Mouse (Mus musculus) embryo, embryonic 11 days (tissue): ENCODE results near the gene Mllt3.

ENCODE experiments used
- DNase-seq: peaks from one replicate; pipeline ENCODE4 v3.0.0-alpha.2; 2015

Gene Mllt3

DNA sequence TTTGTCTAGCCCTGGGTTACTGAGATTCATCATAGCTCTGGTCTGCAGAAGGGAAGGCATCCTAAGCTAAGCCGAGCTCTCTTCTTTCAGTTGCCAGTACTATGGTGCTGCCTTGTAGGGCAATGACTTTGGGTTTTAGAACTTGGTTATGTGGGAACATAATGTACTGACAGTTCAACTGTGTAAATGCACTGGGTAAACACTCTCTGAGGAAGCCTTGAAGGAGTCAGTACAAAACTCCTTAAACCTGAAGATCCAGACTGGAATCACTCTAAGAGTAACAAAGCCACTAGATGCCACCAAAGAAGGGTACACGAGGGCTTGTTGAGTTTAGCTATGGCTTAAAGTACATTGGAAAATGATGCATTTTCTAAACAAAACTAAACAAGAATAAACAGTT lies 272.1 kb downstream of the Mllt3 start:
- no peak for DNase-seq

DNA sequence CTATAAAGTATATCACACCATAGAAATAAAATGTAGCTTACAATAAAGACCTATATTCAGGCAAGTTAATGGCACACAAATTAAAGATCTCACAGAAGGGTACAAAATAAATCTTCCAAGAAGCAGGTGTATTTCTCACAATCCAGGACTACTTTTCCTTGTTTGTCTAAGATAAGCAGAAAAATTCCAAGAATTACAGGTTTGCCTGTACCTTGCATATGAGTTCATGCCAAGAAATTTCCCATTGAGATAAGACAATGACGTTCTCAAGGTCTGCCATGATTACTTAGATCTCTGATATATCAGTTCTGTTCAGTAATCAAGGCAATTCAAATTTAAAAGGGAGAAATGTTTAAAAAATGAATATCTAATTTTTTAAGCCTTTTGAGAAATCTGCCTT lies 272.9 kb downstream of the Mllt3 start:
- DNase-seq: no peak

- DNase-seq: no peak
Observed at GRCm38 (mm10) chr4:87759625-87760024, 273.5 kb downstream of the Mllt3 start.

GRCm38 (mm10) chr4:87759110-87759509 lies 274.1 kb downstream of the Mllt3 start:
- DNase-seq: no peak

DNA sequence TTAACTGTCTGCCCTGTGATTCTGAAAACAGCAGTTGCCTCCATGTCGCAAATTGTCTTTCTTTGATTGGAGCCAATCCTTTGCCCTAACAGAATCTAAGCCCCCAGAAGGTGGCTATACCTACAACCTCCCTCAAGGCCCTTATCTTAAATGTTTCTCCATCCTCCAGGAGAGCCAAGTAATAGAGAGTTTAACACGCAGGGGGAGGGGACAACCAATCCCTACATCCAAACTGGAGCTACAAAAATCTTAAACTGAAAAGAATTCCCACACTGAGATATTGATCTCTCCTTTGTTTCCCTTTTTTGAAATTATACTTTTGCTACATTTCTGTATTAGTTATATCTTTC lies 281.7 kb downstream of the Mllt3 start:
- no peak for DNase-seq

- no peak for DNase-seq
Observed at GRCm38 (mm10) chr4:87750856-87751514, 282.2 kb downstream of the Mllt3 start.

- DNase-seq: no peak
Observed at GRCm38 (mm10) chr4:87749532-87750234, 283.5 kb downstream of the Mllt3 start.

DNA sequence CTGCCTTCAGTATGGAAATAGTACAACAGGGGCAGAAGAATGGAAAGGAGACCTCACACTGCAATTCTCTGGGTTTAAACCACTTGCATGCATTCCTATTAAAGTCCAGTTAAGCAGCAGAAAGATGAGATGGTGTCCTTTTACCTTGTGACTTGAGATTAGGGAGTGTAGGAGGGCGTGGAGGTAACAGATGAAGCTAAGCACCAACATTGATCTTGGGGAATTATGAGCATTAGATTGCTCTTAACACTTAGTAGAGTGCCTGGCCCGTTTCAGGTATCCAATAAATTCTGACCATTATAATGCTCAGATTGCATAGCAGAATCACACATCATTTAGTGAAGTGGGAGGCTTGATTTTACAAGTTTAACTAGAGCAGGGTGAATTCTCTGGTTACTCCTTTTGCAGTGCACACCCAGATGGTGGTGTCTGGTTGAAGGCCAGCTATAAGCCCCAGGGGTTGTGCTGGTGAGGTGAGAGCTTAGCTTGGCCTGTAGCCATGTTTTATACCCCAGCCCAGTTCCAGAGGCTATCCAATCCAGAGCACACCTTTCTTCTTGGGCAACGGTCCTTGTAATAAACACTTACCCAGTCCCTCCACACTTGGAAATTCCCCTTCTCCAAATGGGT lies 288.0 kb downstream of the Mllt3 start:
- no peak for DNase-seq

- DNase-seq: peak; percentile 32
Observed at GRCm38 (mm10) chr4:87739524-87740128, 293.5 kb downstream of the Mllt3 start.

GRCm38 (mm10) chr4:87739104-87739503 lies 294.1 kb downstream of the Mllt3 start:
- no peak for DNase-seq

DNA sequence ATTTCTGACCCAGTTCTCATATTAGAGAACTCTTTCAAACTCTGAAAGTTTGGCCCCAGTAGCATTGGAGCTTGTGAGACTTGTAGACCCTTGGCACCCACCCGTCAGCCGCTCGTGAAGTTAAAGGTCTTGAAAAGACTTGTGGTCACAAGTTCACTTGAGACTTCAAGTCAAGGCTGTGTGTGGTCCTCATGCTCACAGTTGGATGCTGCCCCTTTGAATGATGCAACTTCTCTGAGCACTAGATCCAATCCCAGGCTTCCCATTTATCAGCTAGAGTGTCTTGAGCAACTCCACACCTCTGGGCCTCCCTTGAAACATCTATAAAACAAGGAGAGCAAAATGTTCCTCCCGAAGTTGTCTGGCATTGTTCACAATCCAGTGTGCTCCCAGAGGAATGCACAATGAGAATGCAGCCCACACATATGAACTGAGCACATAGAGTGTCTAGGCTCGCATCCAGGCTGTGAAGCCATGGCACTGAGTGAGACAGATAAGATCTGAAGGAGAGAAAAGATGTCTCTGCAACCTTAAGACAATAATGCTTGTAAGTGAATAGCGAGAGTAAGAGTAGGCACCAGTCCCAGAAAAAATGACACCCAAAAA lies 295.9 kb downstream of the Mllt3 start:
- DNase-seq: no peak

DNA sequence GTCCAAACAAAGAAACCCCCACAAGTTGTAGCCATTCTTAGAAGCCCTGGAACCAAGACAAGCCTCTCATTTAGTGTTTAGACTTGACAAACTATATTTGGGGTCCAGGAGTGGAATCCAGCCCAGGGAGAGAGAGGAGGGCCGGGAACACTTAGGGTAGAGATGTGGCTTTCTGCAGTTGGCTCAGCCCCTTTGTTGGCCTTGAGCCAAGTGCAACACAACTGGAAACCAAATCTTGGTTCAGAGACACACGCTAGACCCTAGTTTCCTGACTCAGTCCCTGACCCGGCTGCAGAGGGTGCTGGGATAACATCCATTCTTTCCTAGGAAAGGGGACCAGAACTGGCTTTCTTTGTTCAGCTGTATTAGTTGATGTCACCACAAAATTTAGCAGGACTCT lies 296.4 kb downstream of the Mllt3 start:
- DNase-seq: no peak

DNA sequence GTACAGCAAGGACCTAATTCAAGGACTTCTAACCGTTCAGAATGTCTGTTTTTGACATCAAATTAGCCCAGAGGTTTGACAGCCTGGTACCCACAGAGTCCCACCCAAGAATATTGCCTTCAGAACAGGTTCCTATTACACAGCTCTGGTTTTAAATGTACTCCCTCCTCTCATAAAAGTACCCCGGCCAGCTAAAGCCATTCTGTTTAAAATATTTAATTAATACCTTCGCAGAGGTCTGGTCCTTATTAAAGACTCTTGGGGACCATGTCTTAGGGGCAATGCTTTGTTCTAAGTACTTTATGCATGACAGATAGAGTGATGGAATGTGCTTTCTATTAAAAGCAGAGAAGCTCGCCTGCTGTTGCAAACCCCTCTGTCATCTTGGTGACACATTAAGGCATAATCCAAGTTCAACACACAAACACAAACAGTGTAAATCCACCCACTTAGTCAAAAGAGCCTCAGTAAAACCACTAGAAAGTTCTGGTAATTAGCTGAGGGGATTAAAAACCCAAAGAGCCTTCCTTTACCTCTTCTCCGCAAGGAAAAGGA lies 302.0 kb downstream of the Mllt3 start:
- peak; percentile 33 for DNase-seq

DNA sequence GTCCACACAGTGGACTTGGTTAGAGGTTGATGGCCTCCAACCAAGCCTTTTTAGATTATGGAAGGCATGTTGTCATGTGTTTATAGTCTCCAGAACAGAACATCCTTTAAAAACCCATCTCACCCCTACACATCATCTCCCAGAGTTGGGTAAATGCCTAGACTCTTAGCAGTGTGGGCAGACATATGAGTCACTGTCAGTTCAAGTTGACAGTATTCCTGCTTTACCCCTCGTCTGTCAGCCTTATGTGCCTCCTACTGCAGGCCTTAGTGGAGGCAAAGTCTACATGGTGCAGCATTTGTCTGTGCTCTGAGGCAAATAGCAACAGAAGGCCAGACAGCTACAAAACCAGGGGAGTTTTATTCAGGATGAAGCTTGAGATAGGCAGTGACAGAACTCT lies 304.6 kb downstream of the Mllt3 start:
- no peak for DNase-seq

DNA sequence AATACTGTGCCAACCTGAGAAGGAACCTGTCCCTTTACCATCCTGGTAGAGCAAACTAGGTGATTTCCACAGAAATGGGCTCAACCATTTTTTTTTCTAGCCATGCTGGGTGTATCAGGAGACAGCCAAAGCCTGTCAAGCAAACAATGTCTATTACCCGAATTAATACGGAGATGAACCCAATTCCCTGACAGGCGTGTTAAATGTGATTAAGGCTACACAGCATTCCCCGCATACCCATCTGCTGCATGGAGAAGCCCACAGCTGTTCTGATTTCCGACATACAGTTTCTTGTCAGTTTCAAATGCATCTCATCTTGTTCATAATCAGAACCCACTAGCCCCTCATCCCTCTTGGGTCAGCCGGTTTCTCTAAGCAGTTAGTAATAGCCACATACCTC lies 309.7 kb downstream of the Mllt3 start:
- no peak for DNase-seq
